In the genomic region with DNA sequence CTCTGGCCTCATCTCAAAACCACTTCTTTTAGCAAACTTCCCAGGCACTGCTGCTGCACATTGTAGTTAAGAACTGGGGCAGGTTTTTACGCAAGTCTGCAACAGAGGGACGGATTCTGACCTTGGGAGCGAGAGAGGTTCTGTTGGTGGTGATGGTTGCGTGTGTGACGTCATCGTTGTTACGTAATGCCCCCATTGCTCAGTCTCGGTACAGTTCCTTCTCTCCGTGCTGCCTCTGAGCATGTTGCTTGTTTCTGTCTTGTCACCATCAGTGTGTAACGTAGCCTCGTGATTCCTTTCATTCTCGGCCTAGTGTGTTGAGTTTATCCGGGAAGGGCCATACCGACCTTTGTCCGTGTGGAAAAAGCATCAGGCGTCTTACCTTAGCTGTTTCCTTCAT, we compare ENCODE assay signal across 15 mouse cellular contexts. TPM values are rescaled to one million over a fixed set of nuclear protein-coding genes. Genes with fewer than 3 reads are reported as not detected.
DNase-seq lines count a peak whose midpoint lies in the region; ATAC-seq and TF ChIP-seq lines count a peak whose summit lies in the region.
"Had no signal": no experiment of that assay in that cellular context is flagged by ENCODE, and none has a peak within 500 bp of the region (broad histone marks: within the 10 kb centered on the region; RNA-seq: fewer than 3 reads in every experiment).

No protein-coding gene starts in this region.

- peaks cover 24% of the 10 kb centered on the region for H3K79me2 ChIP-seq in MEL (ENCODE audit: control insufficient read depth, insufficient read depth, low read length, poor library complexity)

- H3K36me3 ChIP-seq in kidney, embryonic 14.5 days (ENCODE audit: control insufficient read depth, insufficient read depth, low read length): peaks cover 6% of the 10 kb centered on the region; the same call in 1 of the 2 replicates
- peaks cover 0 to 37% of the 10 kb centered on the region in 2 experiments; a peak in 3 of 4 replicates for H3K36me3 ChIP-seq in MEL (ENCODE audit: control insufficient read depth in 1 of 2, insufficient read depth in 2 of 2, low read length in 2 of 2)
- H3K36me3 ChIP-seq in intestine, embryonic 16.5 days (ENCODE audit: control insufficient read depth, insufficient read depth, low read length): 0 out of 2 replicates have a peak, but pooled peaks cover 2% of the 10 kb centered on the region
- H3K36me3 ChIP-seq: limb, embryonic 10.5 days had no signal

- H3K27me3 ChIP-seq in kidney, embryonic 14.5 days (ENCODE audit: control insufficient read depth, insufficient read depth, low read length): no peaks in the 10 kb centered on the region
- no peaks in the 10 kb centered on the region for H3K27me3 ChIP-seq in MEL (ENCODE audit: control insufficient read depth in 1 of 2, insufficient read depth in 2 of 2, low read length in 2 of 2)
- no peaks in the 10 kb centered on the region for H3K27me3 ChIP-seq in intestine, embryonic 16.5 days (replicated peaks; ENCODE audit: control insufficient read depth, insufficient read depth, low read length)
- H3K27me3 ChIP-seq: forebrain, embryonic 12.5 days had no signal

- ATAC-seq in kidney, embryonic 14.5 days (ENCODE audit: low FRiP score, low TSS enrichment): no peak
- peak; percentile 54 for ATAC-seq in intestine, embryonic 16.5 days
- ATAC-seq in megakaryocyte progenitor cell, adult 5-6 weeks (replicated peaks; ENCODE audit: poor library complexity): peak; percentile 94
- ATAC-seq in inflammation-experienced regulatory T-cells, adult 6 months: no peak

- H3K4me3 ChIP-seq in kidney, embryonic 14.5 days (ENCODE audit: low read length): no peak overlapping the region
- H3K4me3 ChIP-seq in MEL (ENCODE audit: control insufficient read depth in 1 of 2, insufficient read depth in 1 of 2, low read depth in 2 of 2, low read length in 2 of 2): peak overlapping the region; percentile 42 to 44
- H3K4me3 ChIP-seq in intestine, embryonic 16.5 days (ENCODE audit: low read length): no peak overlapping the region
- H3K4me3 ChIP-seq: embryonic facial prominence, embryonic 10.5 days; forebrain, embryonic 12.5 days; limb, embryonic 10.5 days had no signal

- 0 out of 2 replicates have a peak, but pooled peaks cover 2% of the 10 kb centered on the region for H3K9me3 ChIP-seq in kidney, embryonic 14.5 days (ENCODE audit: control insufficient read depth, low read length)
- no peaks in the 10 kb centered on the region for H3K9me3 ChIP-seq in MEL (replicated peaks; ENCODE audit: insufficient read depth, low read length)
- no peaks in the 10 kb centered on the region for H3K9me3 ChIP-seq in intestine, embryonic 16.5 days (ENCODE audit: control insufficient read depth, low read length)
- H3K9me3 ChIP-seq: embryonic facial prominence, embryonic 10.5 days; forebrain, embryonic 12.5 days; limb, embryonic 10.5 days had no signal

- H3K4me1 ChIP-seq in kidney, embryonic 14.5 days (ENCODE audit: control insufficient read depth, insufficient read depth, low read length): peaks cover 12% of the 10 kb centered on the region
- peaks cover 15 to 28% of the 10 kb centered on the region in 2 experiments for H3K4me1 ChIP-seq in MEL (ENCODE audit: control insufficient read depth in 1 of 2, insufficient read depth in 2 of 2, low read length in 2 of 2)
- H3K4me1 ChIP-seq in intestine, embryonic 16.5 days (ENCODE audit: control insufficient read depth, insufficient read depth, low read length): peaks cover 20% of the 10 kb centered on the region
- H3K4me1 ChIP-seq: limb, embryonic 10.5 days had no signal

- DNase-seq in kidney, postnatal 14 days: no peak
- DNase-seq in MEL (ENCODE audit: low read depth, low spot score): peak; percentile 90
- no peak for DNase-seq in left cerebral cortex, adult 18-20 months (ENCODE audit: low spot score in 2 of 2)
- no peak for DNase-seq in spleen, adult 12 weeks (ENCODE audit: low spot score)
- DNase-seq: cerebellum, adult 9-10 months; gastrocnemius, postnatal 25 days; heart, postnatal 10 days; spleen, adult 18-20 months had no signal

- no peak for TF ChIP-seq RAD21 in MEL (IDR thresholded peaks at IDR 0.05; ENCODE audit: low read depth, low read length)

- peak overlapping the region; percentile 20; the same call in 1 of the 2 replicates for H3K27ac ChIP-seq in kidney, embryonic 14.5 days (ENCODE audit: low read depth, low read length)
- H3K27ac ChIP-seq in MEL (ENCODE audit: control insufficient read depth, low read depth, low read length): peak overlapping the region; percentile 99
- H3K27ac ChIP-seq in intestine, embryonic 16.5 days (ENCODE audit: low read length): peak overlapping the region; percentile 29; the same call in 1 of the 2 replicates
- H3K27ac ChIP-seq: embryonic facial prominence, embryonic 10.5 days; forebrain, embryonic 12.5 days; limb, embryonic 10.5 days had no signal

- no peak overlapping the region for H3K9ac ChIP-seq in kidney, embryonic 14.5 days (ENCODE audit: low read depth, low read length)
- H3K9ac ChIP-seq in MEL (ENCODE audit: control insufficient read depth, low read depth, low read length, poor library complexity, severe bottlenecking): peak overlapping the region; percentile 78
- no peak overlapping the region for H3K9ac ChIP-seq in intestine, embryonic 16.5 days (ENCODE audit: low read depth, low read length)
- H3K9ac ChIP-seq: forebrain, embryonic 12.5 days had no signal

- peak in 1 of 2 experiments; percentile 8; a peak in 1 of 4 replicates for TF ChIP-seq EP300 in MEL (IDR thresholded peaks at IDR 0.05; ENCODE audit: low read depth in 1 of 2, low read length in 2 of 2)

- no peak for TF ChIP-seq CTCF in MEL (IDR thresholded peaks at IDR 0.05 in 2 of 3, conservative IDR thresholded peaks at IDR 0.05 in 1 of 3; ENCODE audit: control insufficient read depth in 1 of 3, insufficient read depth in 1 of 3, low read depth in 2 of 3, low read length in 3 of 3, poor library complexity in 1 of 3, severe bottlenecking in 1 of 3)

- no peak overlapping the region for H3K4me2 ChIP-seq in kidney, embryonic 14.5 days (replicated peaks; ENCODE audit: low read depth, low read length)
- no peak overlapping the region for H3K4me2 ChIP-seq in intestine, embryonic 16.5 days (ENCODE audit: low read depth, low read length)
- H3K4me2 ChIP-seq: forebrain, embryonic 12.5 days had no signal

- TF ChIP-seq POLR2A in MEL (IDR thresholded peaks at IDR 0.05; ENCODE audit: control insufficient read depth in 1 of 2, insufficient read depth in 1 of 2, low read depth in 1 of 2, low read length in 2 of 2, poor library complexity in 1 of 2): peak in 1 of 2 experiments; percentile 46; a peak in 1 of 4 replicates

- 69% methylated on average over 16 of the region's 16 CpGs for WGBS in kidney, embryonic 14.5 days
- 71% methylated on average over 16 of the region's 16 CpGs for WGBS in intestine, embryonic 16.5 days

TF ChIP-seq in MEL, 35 proteins besides CTCF, POLR2A, EP300 and RAD21 (continues in another document):
- TF ChIP-seq RCOR1 (IDR thresholded peaks at IDR 0.05; ENCODE audit: low read depth, low read length): peak; percentile 44; the same call in 1 of the 2 replicates
- no peak for TF ChIP-seq MEF2A (IDR thresholded peaks at IDR 0.05; ENCODE audit: extremely low read depth, insufficient replicate concordance, low read depth, low read length, poor library complexity, severe bottlenecking)
- peak; percentile 52 for TF ChIP-seq NRF1 (IDR thresholded peaks at IDR 0.05; ENCODE audit: insufficient read depth, low read depth, low read length, poor library complexity, severe bottlenecking)
- TF ChIP-seq POLR2AphosphoS2 (IDR thresholded peaks at IDR 0.05; ENCODE audit: low read length): no peak
- no peak for TF ChIP-seq ELF1 (IDR thresholded peaks at IDR 0.05; ENCODE audit: low read depth, low read length)
- TF ChIP-seq MYB (IDR thresholded peaks at IDR 0.05; ENCODE audit: low read depth, low read length): no peak
- no peak for TF ChIP-seq MAZ (IDR thresholded peaks at IDR 0.05; ENCODE audit: low read depth, low read length)
- TF ChIP-seq TBP (IDR thresholded peaks at IDR 0.05; ENCODE audit: low read depth, low read length): peak; percentile 59
- no peak for TF ChIP-seq KAT2A (conservative IDR thresholded peaks at IDR 0.05; ENCODE audit: low read depth, low read length)
- TF ChIP-seq JUND (IDR thresholded peaks at IDR 0.05; ENCODE audit: low read depth, low read length): no peak
- TF ChIP-seq TCF12 (IDR thresholded peaks at IDR 0.05; ENCODE audit: low read depth, low read length): 0 out of 2 replicates have a peak, but pooled peaks have one; percentile 35
- no peak for TF ChIP-seq ZC3H11A (IDR thresholded peaks at IDR 0.05; ENCODE audit: low read depth, low read length)
- TF ChIP-seq E2F4 (IDR thresholded peaks at IDR 0.05; ENCODE audit: borderline replicate concordance, low read depth, low read length): no peak
- no peak for TF ChIP-seq MAFK (IDR thresholded peaks at IDR 0.05; ENCODE audit: borderline replicate concordance, low read depth, low read length)
- TF ChIP-seq NELFE (IDR thresholded peaks at IDR 0.05; ENCODE audit: low read depth, low read length): peak; percentile 47; the same call in 1 of the 2 replicates
- TF ChIP-seq ZKSCAN1 (IDR thresholded peaks at IDR 0.05; ENCODE audit: low read depth, low read length): no peak
- TF ChIP-seq GATA1 (IDR thresholded peaks at IDR 0.05; ENCODE audit: low read depth, low read length): peak; percentile 29; the same call in 1 of the 2 replicates
- no peak for TF ChIP-seq POLR2AphosphoS5 (IDR thresholded peaks at IDR 0.05; ENCODE audit: borderline replicate concordance, low read depth, low read length)
- TF ChIP-seq USF1 (IDR thresholded peaks at IDR 0.05; ENCODE audit: low read depth, low read length): no peak
- TF ChIP-seq SIN3A (IDR thresholded peaks at IDR 0.05; ENCODE audit: low read length): no peak
- peak; percentile 51 for TF ChIP-seq MAX (IDR thresholded peaks at IDR 0.05; ENCODE audit: low read length)
- no peak for TF ChIP-seq SMC3 (IDR thresholded peaks at IDR 0.05; ENCODE audit: low read depth, low read length)
- TF ChIP-seq UBTF (IDR thresholded peaks at IDR 0.05; ENCODE audit: borderline replicate concordance, insufficient read depth, low read depth, low read length): no peak

RNA-seq across cellular contexts. Expression of a gene that starts 28.1 kb away (rescaled TPM):
- polyA plus RNA-seq in kidney, embryonic 14.5 days (2014; fragmentation: Nextera tagmentation; extraction: Ambion mirVana): 25.3 and 26.4 TPM in 2 replicates
- total RNA-seq in MEL (2012; rRNA removed): 19.1 and 20.7 TPM in 2 replicates
- 10 to 100 TPM in 1 of 2 experiments, not detected in 1; 29.6 TPM for polyA plus RNA-seq in MEL (2012; ENCODE audit: insufficient read depth in 1 of 2, insufficient read length in 2 of 2, low read depth in 1 of 2, low replicate concordance in 2 of 2, missing spikeins in 1 of 2)
- 4.5 and 7.6 TPM in 2 replicates for polyA plus RNA-seq in intestine, embryonic 16.5 days (2015; fragmentation: Nextera tagmentation; extraction: Ambion mirVana)
- 0.54 and 0.64 TPM in 2 replicates for total RNA-seq in megakaryocyte progenitor cell, adult 5-6 weeks (2015)
- 0.17 TPM in 1 of 2 replicates, not detected in the other for total RNA-seq in megakaryocyte progenitor cell, adult 5-6 weeks (2017)
- 1 to 10 TPM; 3.7 to 3.8 TPM for total RNA-seq in left cerebral cortex, adult 18-20 months (2021)
- polyA plus RNA-seq in inflammation-experienced regulatory T-cells, adult 6 months (2017; shearing (Covaris generic)): under 1 TPM in 1 of 3 experiments, not detected in 2; 0.44 TPM

Comparison
In these comparisons a context has a peak if more than half of its experiments do, and no peak if none do; other contexts are left out.
1. ATAC-seq: peak in intestine, embryonic 16.5 days (single experiment) and megakaryocyte progenitor cell, adult 5-6 weeks (single experiment); none in kidney, embryonic 14.5 days (single experiment) and inflammation-experienced regulatory T-cells, adult 6 months (single experiment).
2. H3K27ac ChIP-seq: peak in every context shown above with its lines; median percentile 99 in MEL; 29 in intestine, embryonic 16.5 days; 20 in kidney, embryonic 14.5 days.
3. H3K4me3 ChIP-seq: peak in MEL (2 of 2); none in kidney, embryonic 14.5 days (single experiment) and intestine, embryonic 16.5 days (single experiment).